Mouse (Mus musculus) forebrain, embryonic 15.5 days (tissue): ENCODE data around the gene Krtap28-13. TPM values are rescaled to one million over a fixed set of nuclear protein-coding genes. Genes with fewer than 3 reads are reported as not detected.

Experiments used
- ATAC-seq: fragments of 200-750 bp; cut with Nextera tagmentation; replicated peaks from 2 replicates; pipeline ENCODE4 v1.8.0; 2017; ENCODE audit warnings: mild to moderate bottlenecking, moderate TSS enrichment, moderate library complexity
- H3K27ac ChIP-seq: fragments of 300-500 bp; sonication (generic); replicated peaks from 2 replicates; pipeline ENCODE4 v1.5.1; 2015; ENCODE audit warnings: mild to moderate bottlenecking, inconsistent platforms
- H3K27me3 ChIP-seq: fragments of 300-500 bp; sonication (generic); 2 replicates; pipeline ENCODE4 v1.6.1; 2015; ENCODE audit warnings: inconsistent platforms
- H3K36me3 ChIP-seq: fragments of 300-500 bp; sonication (generic); 2 replicates; pipeline ENCODE4 v1.6.1; 2015; ENCODE audit warnings: mild to moderate bottlenecking, inconsistent platforms
- H3K4me1 ChIP-seq: fragments of 300-500 bp; sonication (generic); 2 replicates; pipeline ENCODE4 v1.6.1; 2015; ENCODE audit warnings: inconsistent platforms
- H3K4me2 ChIP-seq: fragments of 300-500 bp; sonication (generic); replicated peaks from 2 replicates; pipeline ENCODE4 v1.6.1; 2015; ENCODE audit warnings: mild to moderate bottlenecking, inconsistent platforms
- H3K4me3 ChIP-seq: fragments of 300-500 bp; sonication (generic); 2 replicates; pipeline ENCODE4 v1.5.1; 2015; ENCODE audit warnings: mild to moderate bottlenecking, inconsistent platforms
- H3K9ac ChIP-seq: fragments of 300-500 bp; sonication (generic); replicated peaks from 2 replicates; pipeline ENCODE4 v1.6.1; 2015; ENCODE audit warnings: mild to moderate bottlenecking, inconsistent platforms
- H3K9me3 ChIP-seq: fragments of 300-500 bp; sonication (generic); 2 replicates; pipeline ENCODE4 v1.6.1; 2016; ENCODE audit warnings: inconsistent platforms
- WGBS: fragments of 180-500 bp; shearing (Covaris S2); methylation state at CpG from one replicate; pipeline ENCODE4 v1.1.7; 2015; ENCODE audit warnings: mixed read lengths; 5-methylcytosine and 5-hydroxymethylcytosine counted together
- polyA plus RNA-seq: library from polyadenylated mRNA; unstranded; fragments of >200 nt; fragmentation: Nextera tagmentation; extraction: Ambion mirVana; gene quantifications from 2 replicates; pipeline ENCODE4 v1.2.1, GENCODE M21; 2015

Krtap28-13 gene
- polyA plus RNA-seq, 1 experiment from 2014 or later = not detected

- Histone ChIP-seq H3K27me3 (no peaks in the 10 kb centered on the region), H3K36me3 (no peaks in the 10 kb centered on the region), H3K27ac (no peak overlapping the region), H3K4me3 (no peak overlapping the region), H3K4me1 (peaks cover 5% of the 10 kb centered on the region; the same call in 1 of the 2 replicates), H3K4me2 (no peak overlapping the region), H3K9ac (no peak overlapping the region), H3K9me3 (no peaks in the 10 kb centered on the region)
- no peak for ATAC-seq
- WGBS = 62% methylated on average over 7 of the region's 7 CpGs
Measured at GRCm38 (mm10) chr1:83099580-83100137, 38.9 kb downstream of the Krtap28-13 start.

- Histone ChIP-seq H3K27ac (no peak overlapping the region), H3K4me1 (peaks cover 5% of the 10 kb centered on the region; the same call in 1 of the 2 replicates), H3K27me3 (no peaks in the 10 kb centered on the region), H3K9ac (no peak overlapping the region), H3K36me3 (no peaks in the 10 kb centered on the region), H3K4me2 (no peak overlapping the region), H3K4me3 (no peak overlapping the region), H3K9me3 (no peaks in the 10 kb centered on the region)
- 0 out of 2 replicates have a peak, but pooled peaks have one; percentile 16 for ATAC-seq
- WGBS = 16% methylated on average over 3 of the region's 3 CpGs
Measured at GRCm38 (mm10) chr1:83101891-83102290, 41.2 kb downstream of the Krtap28-13 start.

- Histone ChIP-seq H3K9me3 (no peaks in the 10 kb centered on the region), H3K9ac (no peak overlapping the region), H3K27ac (no peak overlapping the region), H3K4me2 (no peak overlapping the region), H3K4me3 (no peak overlapping the region), H3K4me1 (peaks cover 5% of the 10 kb centered on the region; the same call in 1 of the 2 replicates), H3K36me3 (no peaks in the 10 kb centered on the region), H3K27me3 (no peaks in the 10 kb centered on the region)
- no peak for ATAC-seq
- WGBS = 58% methylated on average over 1 of the region's 1 CpGs
Measured at GRCm38 (mm10) chr1:83105464-83105863, 44.7 kb downstream of the Krtap28-13 start.

DNA sequence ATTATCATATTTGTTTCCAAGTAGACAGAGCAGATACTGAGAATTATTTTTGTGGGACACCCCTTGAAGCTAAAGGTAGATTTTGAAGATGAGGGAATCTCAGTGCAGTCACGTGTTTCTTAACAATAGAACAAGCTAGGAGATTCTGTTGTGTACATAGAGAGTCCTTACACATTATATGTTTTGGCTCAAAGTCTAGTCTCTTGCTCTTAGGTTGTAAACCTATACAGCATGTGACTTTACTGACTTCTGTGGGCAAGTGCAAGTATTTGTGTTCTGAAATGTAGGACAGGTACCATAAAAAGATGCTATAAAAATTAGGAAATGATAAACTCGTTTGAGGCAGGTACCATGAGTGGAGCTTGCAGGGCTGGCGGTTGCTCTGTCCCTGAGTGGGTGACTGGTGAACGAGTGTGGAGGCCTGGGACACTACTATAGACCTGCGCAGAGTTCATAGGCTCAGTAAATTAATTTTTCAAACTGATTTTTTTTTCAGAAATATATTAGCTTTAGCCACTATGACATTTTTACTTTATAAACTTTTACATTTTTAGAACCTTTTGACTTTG is 46.8 kb downstream of the Krtap28-13 start:
- no peak overlapping the region for H3K4me2 ChIP-seq
- 83% methylated on average over 5 of the region's 5 CpGs for WGBS
- no peak overlapping the region for H3K9ac ChIP-seq
- ATAC-seq = no peak
- no peaks in the 10 kb centered on the region for H3K36me3 ChIP-seq
- no peaks in the 10 kb centered on the region for H3K4me1 ChIP-seq
- no peak overlapping the region for H3K27ac ChIP-seq
- no peaks in the 10 kb centered on the region for H3K27me3 ChIP-seq
- H3K4me3 ChIP-seq = no peak overlapping the region
- H3K9me3 ChIP-seq = no peaks in the 10 kb centered on the region

DNA sequence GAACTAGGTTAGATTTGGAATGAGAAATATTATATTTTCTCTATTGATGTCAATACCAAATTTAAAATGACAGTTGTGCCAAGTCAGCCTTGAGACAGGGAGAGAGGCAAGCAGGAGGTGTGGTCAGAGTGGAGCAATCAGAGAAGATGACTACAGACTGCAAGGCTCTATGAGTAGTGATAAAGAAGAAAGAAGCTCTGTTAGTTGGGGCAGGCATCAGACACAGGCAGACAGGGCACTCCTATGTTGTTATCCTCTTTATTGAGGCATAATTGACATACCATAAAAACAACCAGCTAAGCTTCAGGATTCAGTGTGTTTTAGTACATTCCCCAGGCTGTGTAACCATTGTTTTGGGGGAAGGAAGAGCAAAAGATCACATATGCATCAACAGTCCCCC is 50.3 kb downstream of the Krtap28-13 start:
- H3K36me3 ChIP-seq = no peaks in the 10 kb centered on the region
- ATAC-seq = no peak

More for the DNA sequence above, 50.3 kb downstream of the Krtap28-13 start:
- Histone ChIP-seq H3K9me3 (no peaks in the 10 kb centered on the region), H3K9ac (no peak overlapping the region), H3K27ac (no peak overlapping the region), H3K4me2 (no peak overlapping the region), H3K4me1 (no peaks in the 10 kb centered on the region), H3K27me3 (no peaks in the 10 kb centered on the region), H3K4me3 (no peak overlapping the region)

Other genes with a start within 250 kb of the Krtap28-13 start
- gene Agfg1, start 221.4 kb upstream of the Krtap28-13 start, polyA plus RNA-seq = 34.6 and 36.8 TPM in 2 replicates
- gene A030005L19Rik, start 147.6 kb upstream of the Krtap28-13 start, polyA plus RNA-seq = not detected in 2 replicates
- not detected in 2 replicates for gene A030014E15Rik, start 136.0 kb upstream of the Krtap28-13 start, polyA plus RNA-seq
- not detected in 2 replicates for gene Gm6217, start 129.5 kb upstream of the Krtap28-13 start, polyA plus RNA-seq
- gene A030003K21Rik, start 117.5 kb upstream of the Krtap28-13 start, polyA plus RNA-seq = not detected in 2 replicates
- not detected in 2 replicates for gene Gm7544, start 104.9 kb upstream of the Krtap28-13 start, polyA plus RNA-seq
- not detected in 2 replicates for gene Gm47955, start 100.6 kb upstream of the Krtap28-13 start, polyA plus RNA-seq
- gene Gm47959, start 60.4 kb upstream of the Krtap28-13 start, polyA plus RNA-seq = not detected in 2 replicates
- 0.55 and 0.81 TPM in 2 replicates for gene Slc19a3, start 22.5 kb upstream of the Krtap28-13 start, polyA plus RNA-seq
- gene Krtap28-10, start 18.4 kb upstream of the Krtap28-13 start, polyA plus RNA-seq = not detected in 2 replicates
- gene Gm47969, start 16.0 kb upstream of the Krtap28-13 start, polyA plus RNA-seq = not detected in 2 replicates
- not detected in 2 replicates for gene A030005K14Rik, start 1.6 kb upstream of the Krtap28-13 start, polyA plus RNA-seq
- not detected in 2 replicates for gene Ccl20, start 55.8 kb downstream of the Krtap28-13 start, polyA plus RNA-seq
- 0.36 and 1.2 TPM in 2 replicates for gene Daw1, start 98.8 kb downstream of the Krtap28-13 start, polyA plus RNA-seq